Mouse (Mus musculus) kidney, embryonic 14.5 days (tissue): ENCODE data around the gene Ephb2. TPM values are rescaled to one million over a fixed set of nuclear protein-coding genes. Genes with fewer than 3 reads are reported as not detected.

Experiments used
- ATAC-seq: fragments of 200-750 bp; cut with Nextera tagmentation; 2 replicates; pipeline ENCODE4 v1.8.0; 2017; ENCODE audit warnings: moderate number of reproducible peaks, mild to moderate bottlenecking, moderate TSS enrichment, moderate library complexity; ENCODE audit not compliant: low FRiP score, low TSS enrichment
- H3K27ac ChIP-seq: fragments of 300-500 bp; sonication (generic); 2 replicates; pipeline ENCODE4 v1.5.1; 2014; ENCODE audit warnings: low read depth, mild to moderate bottlenecking, low read length, moderate library complexity, mixed read lengths
- H3K27me3 ChIP-seq: fragments of 300-500 bp; sonication (generic); 2 replicates; pipeline ENCODE4 v1.6.1; 2014; ENCODE audit warnings: mild to moderate bottlenecking, low read length; ENCODE audit not compliant: control insufficient read depth, insufficient read depth
- H3K36me3 ChIP-seq: fragments of 300-500 bp; sonication (generic); 2 replicates; pipeline ENCODE4 v1.6.1; 2014; ENCODE audit warnings: low read length, mixed read lengths; ENCODE audit not compliant: control insufficient read depth, insufficient read depth
- H3K4me1 ChIP-seq: fragments of 300-500 bp; sonication (generic); 2 replicates; pipeline ENCODE4 v1.6.1; 2014; ENCODE audit warnings: low read length, mixed read lengths; ENCODE audit not compliant: control insufficient read depth, insufficient read depth
- H3K4me2 ChIP-seq: fragments of 300-500 bp; sonication (generic); replicated peaks from 2 replicates; pipeline ENCODE4 v1.6.1; 2014; ENCODE audit warnings: low read depth, mild to moderate bottlenecking, low read length
- H3K4me3 ChIP-seq: fragments of 300-500 bp; sonication (generic); 2 replicates; pipeline ENCODE4 v1.5.1; 2014; ENCODE audit warnings: mild to moderate bottlenecking, low read length
- H3K9ac ChIP-seq: fragments of 300-500 bp; sonication (generic); 2 replicates; pipeline ENCODE4 v1.6.1; 2014; ENCODE audit warnings: low read depth, mild to moderate bottlenecking, low read length, moderate library complexity
- H3K9me3 ChIP-seq: fragments of 300-500 bp; sonication (generic); 2 replicates; pipeline ENCODE4 v1.6.1; 2016; ENCODE audit warnings: low read length; ENCODE audit not compliant: control insufficient read depth
- WGBS: fragments of 180-500 bp; shearing (Covaris S2); extraction: QIAGEN DNeasy Blood & Tissue Kit; methylation state at CpG from one replicate; pipeline ENCODE4 v1.1.7; 2014; 5-methylcytosine and 5-hydroxymethylcytosine counted together
- polyA plus RNA-seq: library from polyadenylated mRNA; unstranded; fragments of >200 nt; fragmentation: Nextera tagmentation; extraction: Ambion mirVana; gene quantifications from 2 replicates; pipeline ENCODE4 v1.2.1, GENCODE M21; 2014

The Ephb2 gene
- polyA plus RNA-seq, 1 experiment from 2014 or later: 9.1 TPM

DNA sequence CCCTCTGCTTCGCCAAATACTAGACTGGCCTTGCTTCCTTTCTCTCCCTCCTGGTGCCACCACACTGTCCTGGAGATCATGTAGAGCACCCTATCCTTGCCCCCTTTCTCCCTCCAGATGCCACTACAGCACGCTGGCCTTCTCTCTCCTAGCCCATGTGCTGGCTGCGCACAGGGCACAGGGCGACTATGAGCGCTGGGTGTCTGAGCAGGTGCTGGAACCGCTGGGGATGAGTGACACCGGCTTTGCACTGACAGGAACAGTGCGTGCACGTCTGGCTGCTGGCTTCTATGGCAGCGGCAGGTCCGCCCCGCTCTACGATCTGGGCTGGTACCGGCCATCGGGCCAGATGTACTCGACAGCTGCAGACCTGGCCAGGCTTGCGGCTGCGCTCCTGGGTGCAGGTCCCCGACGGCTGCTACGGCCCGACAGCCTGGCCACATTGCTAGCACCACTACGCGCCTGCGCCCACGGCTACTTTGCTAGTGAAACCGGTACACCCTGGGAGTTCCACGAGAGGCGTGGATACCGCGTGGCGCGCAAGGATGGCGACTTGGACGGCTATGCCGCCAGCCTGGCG, 198.7 kb downstream of the Ephb2 start:
- peak overlapping the region; percentile 95 for H3K4me2 ChIP-seq
- 22% methylated on average over 37 of the region's 37 CpGs for WGBS
- H3K27ac ChIP-seq: no peak overlapping the region
- H3K4me3 ChIP-seq: peak overlapping the region; percentile 50
- H3K27me3 ChIP-seq: peaks cover 26% of the 10 kb centered on the region
- H3K9ac ChIP-seq: peak overlapping the region; percentile 59
- H3K9me3 ChIP-seq: no peaks in the 10 kb centered on the region
- no peaks in the 10 kb centered on the region for H3K36me3 ChIP-seq
- peaks cover 10% of the 10 kb centered on the region; the same call in 1 of the 2 replicates for H3K4me1 ChIP-seq
- peak; percentile 26; the same call in 1 of the 2 replicates for ATAC-seq

DNA sequence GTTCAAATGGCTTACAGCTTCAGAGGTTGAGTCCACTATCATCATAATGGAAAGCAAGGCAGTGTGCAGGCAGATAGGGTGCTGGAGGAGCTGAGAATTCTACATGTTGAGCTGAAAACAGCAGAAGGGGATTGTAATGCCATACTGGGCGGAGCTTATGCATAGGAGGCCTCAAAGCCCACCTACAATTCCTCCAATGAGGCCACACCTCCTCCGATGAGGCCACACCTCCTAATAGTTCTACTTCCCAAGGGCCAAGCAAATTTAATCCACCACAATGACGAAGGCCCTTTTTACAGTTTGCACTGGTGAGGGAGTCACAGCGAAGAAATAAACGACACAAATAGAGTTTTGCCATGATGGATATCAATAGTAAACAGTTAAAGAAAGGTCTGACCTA, 199.3 kb downstream of the Ephb2 start:
- no peak overlapping the region for H3K27ac ChIP-seq
- H3K27me3 ChIP-seq: peaks cover 26% of the 10 kb centered on the region
- no peak overlapping the region for H3K4me3 ChIP-seq
- no peak overlapping the region for H3K9ac ChIP-seq
- H3K36me3 ChIP-seq: no peaks in the 10 kb centered on the region
- no peak for ATAC-seq
- no peaks in the 10 kb centered on the region for H3K9me3 ChIP-seq
- 68% methylated on average over 5 of the region's 5 CpGs for WGBS
- peaks cover 10% of the 10 kb centered on the region; the same call in 1 of the 2 replicates for H3K4me1 ChIP-seq
- H3K4me2 ChIP-seq: no peak overlapping the region

DNA sequence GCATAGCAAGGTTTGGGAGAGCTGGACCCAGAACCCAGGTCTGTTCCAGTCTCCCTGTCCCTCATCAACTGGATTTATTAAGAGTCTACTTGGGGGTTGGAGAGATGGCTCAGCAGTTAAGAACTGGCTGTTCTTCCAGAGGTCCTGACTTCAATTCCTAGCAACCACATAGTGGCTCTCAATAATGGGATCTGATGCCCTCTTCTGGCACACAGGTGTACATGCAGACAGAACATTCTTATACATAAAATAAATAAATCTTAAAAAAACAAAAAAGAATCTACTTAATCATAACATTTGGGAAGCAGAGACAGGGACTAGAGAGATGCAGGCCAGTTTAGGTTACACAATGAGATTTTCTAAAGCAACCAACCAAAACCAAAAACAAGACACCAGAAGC, 199.8 kb downstream of the Ephb2 start:
- no peak overlapping the region for H3K27ac ChIP-seq

DNA sequence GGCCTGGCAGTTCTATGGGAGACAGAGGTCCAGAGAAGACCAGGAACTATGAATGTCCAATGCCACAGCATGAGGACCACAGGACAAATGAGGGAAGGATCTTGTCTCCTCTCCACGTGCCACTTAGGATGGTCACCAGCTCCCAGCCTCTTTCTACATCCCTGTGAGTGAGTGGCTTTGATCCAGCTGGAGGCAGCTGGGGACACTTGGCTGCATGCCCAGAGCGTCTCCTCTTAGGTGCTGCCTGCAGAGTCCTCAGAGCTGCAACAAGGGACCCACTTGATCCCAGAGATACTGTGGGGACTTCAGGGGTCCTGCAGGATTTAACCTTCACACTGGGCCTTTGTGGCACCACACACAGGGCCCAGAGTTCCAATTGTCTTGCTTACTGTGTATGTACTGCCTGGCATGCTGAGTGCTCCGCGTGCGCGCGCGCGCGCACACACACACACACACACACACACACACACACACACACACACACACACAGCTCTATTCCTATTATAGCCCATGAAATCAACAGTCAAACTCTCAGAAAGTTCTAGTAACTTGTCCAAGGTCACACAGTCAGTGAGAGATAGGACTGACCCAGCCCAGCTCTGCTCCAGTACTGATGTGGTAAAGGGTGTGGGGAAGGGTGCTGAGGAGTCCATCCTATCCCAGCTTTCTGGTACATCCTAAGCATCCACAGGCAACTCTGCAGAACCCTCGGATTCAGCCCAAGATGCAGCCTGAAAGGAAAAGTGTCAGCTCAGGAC, 204.4 kb downstream of the Ephb2 start:
- ATAC-seq: no peak
- Histone ChIP-seq H3K4me1 (no peaks in the 10 kb centered on the region), H3K27me3 (peaks cover 3% of the 10 kb centered on the region; the same call in 1 of the 2 replicates), H3K4me2 (no peak overlapping the region), H3K27ac (no peak overlapping the region), H3K36me3 (no peaks in the 10 kb centered on the region), H3K9me3 (no peaks in the 10 kb centered on the region), H3K9ac (no peak overlapping the region), H3K4me3 (no peak overlapping the region)
- WGBS: 84% methylated on average over 11 of the region's 11 CpGs

More for the DNA sequence above, 199.8 kb downstream of the Ephb2 start:
- Histone ChIP-seq H3K27me3 (peaks cover 26% of the 10 kb centered on the region), H3K4me3 (no peak overlapping the region), H3K9me3 (no peaks in the 10 kb centered on the region), H3K4me2 (no peak overlapping the region), H3K4me1 (peaks cover 10% of the 10 kb centered on the region; the same call in 1 of the 2 replicates), H3K36me3 (no peaks in the 10 kb centered on the region), H3K9ac (no peak overlapping the region)
- ATAC-seq: no peak

DNA sequence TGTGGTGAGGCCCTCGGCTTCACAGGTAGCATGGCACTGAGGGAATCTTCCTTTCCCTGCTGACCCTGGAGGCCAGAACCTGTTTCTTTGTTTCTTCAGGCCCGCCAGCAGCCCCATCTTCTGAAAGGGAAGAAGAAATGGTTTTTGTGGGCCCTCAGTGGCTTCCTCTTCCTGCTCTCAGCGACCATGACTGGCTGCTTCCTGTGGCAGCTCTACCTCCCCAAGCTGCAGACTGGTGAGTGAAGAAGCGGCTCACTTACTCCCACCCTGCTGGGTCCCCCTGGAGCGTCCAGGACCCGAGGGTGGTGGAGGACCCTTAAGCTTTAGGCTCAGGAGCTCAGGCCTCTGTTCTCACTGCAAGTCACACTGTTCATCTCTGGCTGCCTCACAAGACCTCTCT, 209.2 kb downstream of the Ephb2 start:
- ATAC-seq: no peak
- Histone ChIP-seq H3K9me3 (no peaks in the 10 kb centered on the region), H3K27me3 (no peaks in the 10 kb centered on the region), H3K4me1 (no peaks in the 10 kb centered on the region), H3K4me3 (no peak overlapping the region), H3K27ac (no peak overlapping the region), H3K36me3 (no peaks in the 10 kb centered on the region), H3K4me2 (no peak overlapping the region), H3K9ac (no peak overlapping the region)
- WGBS: 70% methylated on average over 6 of the region's 6 CpGs

DNA sequence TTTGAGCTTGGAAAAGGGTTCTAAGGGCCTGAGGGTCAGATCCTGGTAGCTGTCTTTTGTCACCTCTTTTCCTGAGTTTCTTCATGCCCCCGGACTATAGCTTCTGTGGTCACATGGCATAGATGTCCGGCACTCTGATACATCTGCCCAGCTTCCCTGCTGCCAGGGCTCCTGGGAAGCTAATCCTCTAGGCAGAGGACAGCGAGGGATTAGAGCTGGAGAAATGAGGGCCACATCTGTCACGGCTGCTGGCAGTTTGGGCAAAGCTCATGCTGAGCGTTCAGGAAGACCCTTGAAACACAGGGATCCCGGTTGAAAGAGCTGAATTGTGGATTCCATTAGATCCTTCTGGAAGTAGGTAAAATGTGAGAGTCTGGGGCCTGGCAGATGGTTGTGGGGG, 213.4 kb downstream of the Ephb2 start, which contains the start of gene Lactbl1:
TSS of gene Lactbl1 (plus strand) at position 234 of the 400 bp plus-strand sequence.
- WGBS: 54% methylated on average over 6 of the region's 6 CpGs
- no peak for ATAC-seq
- no peak within 1 kb of the TSS for H3K27ac ChIP-seq
- H3K9ac ChIP-seq: no peak within 1 kb of the TSS
- H3K4me3 ChIP-seq: no peak within 1 kb of the TSS
- no peaks in the 10 kb centered on the region for H3K4me1 ChIP-seq
- no peak within 1 kb of the TSS for H3K4me2 ChIP-seq
- no peaks in the 10 kb centered on the region for H3K36me3 ChIP-seq
- H3K9me3 ChIP-seq: no peaks in the 10 kb centered on the region
- H3K27me3 ChIP-seq: no peaks in the 10 kb centered on the region

DNA sequence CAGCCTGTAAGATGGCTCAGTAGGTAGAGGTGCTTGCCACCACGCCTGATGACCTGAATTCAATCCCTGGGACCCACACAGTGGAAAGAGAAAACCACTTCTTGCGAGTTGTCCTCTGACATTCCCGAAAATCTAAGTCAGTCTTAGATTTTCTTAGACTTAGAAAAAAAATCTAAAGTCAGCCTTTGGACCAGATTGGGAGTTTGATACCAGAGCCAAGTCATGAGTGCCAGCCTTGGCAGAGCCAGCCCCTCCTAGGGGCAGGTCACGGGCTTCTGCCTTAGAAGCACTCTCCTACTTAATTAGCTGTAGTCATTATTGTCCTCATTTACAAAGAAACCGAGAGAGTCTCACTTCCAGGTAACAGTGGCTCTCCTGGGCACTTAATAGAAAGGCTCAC, 213.8 kb downstream of the Ephb2 start:
- ATAC-seq: no peak
- Histone ChIP-seq H3K9me3 (no peaks in the 10 kb centered on the region), H3K4me1 (no peaks in the 10 kb centered on the region), H3K4me3 (no peak overlapping the region), H3K9ac (no peak overlapping the region), H3K36me3 (no peaks in the 10 kb centered on the region), H3K27ac (no peak overlapping the region), H3K4me2 (no peak overlapping the region), H3K27me3 (no peaks in the 10 kb centered on the region)
- 46% methylated on average over 5 of the region's 5 CpGs for WGBS

DNA sequence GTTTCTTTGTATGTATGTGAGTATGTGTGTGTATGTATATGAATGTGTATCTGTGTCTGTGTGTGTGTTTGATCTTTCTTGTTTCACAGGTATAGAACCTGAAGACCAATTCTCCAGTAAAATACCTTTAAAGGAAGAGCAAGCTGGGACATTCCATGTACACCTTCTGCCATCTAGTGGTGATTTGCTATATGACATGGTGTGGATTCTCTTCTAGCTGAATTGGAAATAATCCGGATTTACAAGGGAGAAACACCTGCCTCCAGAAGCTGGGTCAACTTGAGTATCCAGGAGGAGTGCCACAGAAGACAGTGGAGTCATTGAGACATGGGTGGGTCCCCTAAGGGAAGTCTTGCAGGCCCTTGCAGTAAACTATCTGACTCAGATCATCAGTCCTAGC, 214.5 kb downstream of the Ephb2 start:
- Histone ChIP-seq H3K27ac (no peak overlapping the region), H3K4me3 (no peak overlapping the region), H3K4me1 (no peaks in the 10 kb centered on the region), H3K9ac (no peak overlapping the region), H3K9me3 (no peaks in the 10 kb centered on the region), H3K4me2 (no peak overlapping the region), H3K27me3 (no peaks in the 10 kb centered on the region), H3K36me3 (no peaks in the 10 kb centered on the region)
- WGBS: 0% methylated on average over 1 of the region's 1 CpGs
- no peak for ATAC-seq

DNA sequence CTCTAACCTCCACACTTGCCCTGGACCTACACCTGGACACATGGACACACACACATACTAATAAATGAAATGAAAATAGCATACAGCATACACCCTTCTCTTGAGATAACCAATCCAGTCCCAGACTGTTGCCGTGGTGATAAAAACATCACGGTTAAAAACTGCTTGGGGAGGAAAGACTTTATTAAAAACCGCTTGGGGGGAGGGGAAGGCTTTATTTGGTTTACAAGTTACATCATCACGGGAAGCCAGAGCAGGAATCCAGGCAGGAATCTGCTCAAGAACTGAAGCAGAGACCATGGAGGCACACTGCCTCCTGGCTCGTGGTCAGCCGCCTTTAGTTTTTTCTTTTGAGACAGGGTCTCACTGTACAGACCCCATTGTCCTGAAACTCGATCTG, 222.1 kb downstream of the Ephb2 start:
- no peak overlapping the region for H3K9ac ChIP-seq
- WGBS: 66% methylated on average over 7 of the region's 7 CpGs

More for the DNA sequence above, 222.1 kb downstream of the Ephb2 start:
- no peak overlapping the region for H3K4me3 ChIP-seq
- no peaks in the 10 kb centered on the region for H3K27me3 ChIP-seq
- no peaks in the 10 kb centered on the region for H3K9me3 ChIP-seq
- no peaks in the 10 kb centered on the region for H3K36me3 ChIP-seq
- H3K27ac ChIP-seq: no peak overlapping the region
- no peak overlapping the region for H3K4me2 ChIP-seq
- ATAC-seq: no peak
- H3K4me1 ChIP-seq: no peaks in the 10 kb centered on the region
